Mouse (Mus musculus): Measurements from ENCODE around the gene Ifit1bl2. TPM values are rescaled to one million over a fixed set of nuclear protein-coding genes. Genes with fewer than 3 reads are reported as not detected.

Ifit1bl2 gene
- total and polyA plus RNA-seq, 3 experiments = 0.16 TPM; not detected in 2

GRCm38 (mm10) chr19:34577121-34577520, 63.4 kb downstream of the Ifit1bl2 start:
- ATAC-seq (ENCODE audit: extremely low read depth, insufficient number of reproducible peaks, low FRiP score, poor library complexity, severe bottlenecking) (no peak), DNase-seq (ENCODE audit: low spot score) (no peak)
- Histone ChIP-seq H3K9me3 (replicated peaks) (no peaks in the 10 kb centered on the region), H3K36me3 (replicated peaks) (no peaks in the 10 kb centered on the region), H3K4me1 (ENCODE audit: insufficient read depth, low read depth, low read length) (no peaks in the 10 kb centered on the region), H3K4me3 (ENCODE audit: low read depth, low read length) (no peak overlapping the region), H3K27me3 (ENCODE audit: insufficient read depth, low read length) (no peaks in the 10 kb centered on the region; the same call in none of the 2 replicates)
- TF ChIP-seq CTCF (IDR thresholded peaks at IDR 0.05; ENCODE audit: low read depth, low read length) = no peak
- no peak for TF ChIP-seq TAL1 (conservative IDR thresholded peaks at IDR 0.05; ENCODE audit: low read depth, low read length)
- TF ChIP-seq GATA2 (IDR thresholded peaks at IDR 0.05; ENCODE audit: borderline replicate concordance, low read depth, low read length) = no peak
- TF ChIP-seq GATA1 (IDR thresholded peaks at IDR 0.05; ENCODE audit: borderline replicate concordance, low read length) = no peak
- no peak for TF ChIP-seq POLR2AphosphoS5 (IDR thresholded peaks at IDR 0.05; ENCODE audit: insufficient replicate concordance, low read depth, low read length)

- DNase-seq (ENCODE audit: low spot score) = no peak
- H3K4me1 ChIP-seq (ENCODE audit: insufficient read depth, low read depth, low read length) = no peaks in the 10 kb centered on the region
- no peaks in the 10 kb centered on the region for H3K36me3 ChIP-seq (replicated peaks)
- TF ChIP-seq CTCF (IDR thresholded peaks at IDR 0.05; ENCODE audit: low read depth, low read length) (no peak), POLR2AphosphoS5 (IDR thresholded peaks at IDR 0.05; ENCODE audit: insufficient replicate concordance, low read depth, low read length) (no peak)
- H3K9me3 ChIP-seq (replicated peaks) = no peaks in the 10 kb centered on the region
- H3K4me3 ChIP-seq (ENCODE audit: low read depth, low read length) = no peak overlapping the region
- no peak for ATAC-seq (ENCODE audit: extremely low read depth, insufficient number of reproducible peaks, low FRiP score, poor library complexity, severe bottlenecking)
- peaks cover 3% of the 10 kb centered on the region for H3K27me3 ChIP-seq (ENCODE audit: insufficient read depth, low read length)
Measured at GRCm38 (mm10) chr19:34573650-34574049, 66.9 kb downstream of the Ifit1bl2 start.

GRCm38 (mm10) chr19:34571080-34571479, 69.5 kb downstream of the Ifit1bl2 start:
- Histone ChIP-seq H3K4me1 (ENCODE audit: insufficient read depth, low read depth, low read length) (no peaks in the 10 kb centered on the region), H3K36me3 (replicated peaks) (no peaks in the 10 kb centered on the region), H3K27me3 (ENCODE audit: insufficient read depth, low read length) (peaks cover 3% of the 10 kb centered on the region), H3K4me3 (ENCODE audit: low read depth, low read length) (no peak overlapping the region), H3K9me3 (replicated peaks) (no peaks in the 10 kb centered on the region)
- ATAC-seq (ENCODE audit: extremely low read depth, insufficient number of reproducible peaks, low FRiP score, poor library complexity, severe bottlenecking) (no peak), DNase-seq (ENCODE audit: low spot score) (no peak)
- no peak for TF ChIP-seq TAL1 (conservative IDR thresholded peaks at IDR 0.05; ENCODE audit: low read depth, low read length)
- TF ChIP-seq CTCF (IDR thresholded peaks at IDR 0.05; ENCODE audit: low read depth, low read length) = no peak
- no peak for TF ChIP-seq GATA2 (IDR thresholded peaks at IDR 0.05; ENCODE audit: borderline replicate concordance, low read depth, low read length)
- no peak for TF ChIP-seq POLR2AphosphoS5 (IDR thresholded peaks at IDR 0.05; ENCODE audit: insufficient replicate concordance, low read depth, low read length)
- TF ChIP-seq GATA1 (IDR thresholded peaks at IDR 0.05; ENCODE audit: borderline replicate concordance, low read length) = no peak

GRCm38 (mm10) chr19:34569896-34570476, 70.6 kb downstream of the Ifit1bl2 start:
- TF ChIP-seq TAL1 (conservative IDR thresholded peaks at IDR 0.05; ENCODE audit: low read depth, low read length) (no peak), CTCF (IDR thresholded peaks at IDR 0.05; ENCODE audit: low read depth, low read length) (no peak), GATA1 (IDR thresholded peaks at IDR 0.05; ENCODE audit: borderline replicate concordance, low read length) (no peak), POLR2AphosphoS5 (IDR thresholded peaks at IDR 0.05; ENCODE audit: insufficient replicate concordance, low read depth, low read length) (no peak), GATA2 (IDR thresholded peaks at IDR 0.05; ENCODE audit: borderline replicate concordance, low read depth, low read length) (no peak)
- peaks cover 3% of the 10 kb centered on the region for H3K27me3 ChIP-seq (ENCODE audit: insufficient read depth, low read length)
- DNase-seq (ENCODE audit: low spot score) (no peak), ATAC-seq (ENCODE audit: extremely low read depth, insufficient number of reproducible peaks, low FRiP score, poor library complexity, severe bottlenecking) (no peak)
- H3K4me1 ChIP-seq (ENCODE audit: insufficient read depth, low read depth, low read length) = no peaks in the 10 kb centered on the region
- no peaks in the 10 kb centered on the region for H3K36me3 ChIP-seq (replicated peaks)
- H3K9me3 ChIP-seq (replicated peaks) = no peaks in the 10 kb centered on the region
- H3K4me3 ChIP-seq (ENCODE audit: low read depth, low read length) = no peak overlapping the region

GRCm38 (mm10) chr19:34568988-34569895, 71.3 kb downstream of the Ifit1bl2 start:
- Histone ChIP-seq H3K27me3 (ENCODE audit: insufficient read depth, low read length) (peaks cover 3% of the 10 kb centered on the region), H3K4me1 (ENCODE audit: insufficient read depth, low read depth, low read length) (no peaks in the 10 kb centered on the region), H3K9me3 (replicated peaks) (no peaks in the 10 kb centered on the region), H3K4me3 (ENCODE audit: low read depth, low read length) (no peak overlapping the region), H3K36me3 (replicated peaks) (no peaks in the 10 kb centered on the region)
- ATAC-seq (ENCODE audit: extremely low read depth, insufficient number of reproducible peaks, low FRiP score, poor library complexity, severe bottlenecking) (no peak), DNase-seq (ENCODE audit: low spot score) (no peak)
- TF ChIP-seq GATA2 (IDR thresholded peaks at IDR 0.05; ENCODE audit: borderline replicate concordance, low read depth, low read length) (no peak), TAL1 (conservative IDR thresholded peaks at IDR 0.05; ENCODE audit: low read depth, low read length) (no peak), GATA1 (IDR thresholded peaks at IDR 0.05; ENCODE audit: borderline replicate concordance, low read length) (no peak), CTCF (IDR thresholded peaks at IDR 0.05; ENCODE audit: low read depth, low read length) (no peak), POLR2AphosphoS5 (IDR thresholded peaks at IDR 0.05; ENCODE audit: insufficient replicate concordance, low read depth, low read length) (no peak)

Other genes starting within 250 kb of the Ifit1bl2 start
- gene Ch25h, start 165.6 kb downstream of the Ifit1bl2 start, total RNA-seq (2014; fragmentation: Nextera tagmentation) = not detected in 2 replicates
- gene Ch25h, start 165.6 kb downstream of the Ifit1bl2 start, total RNA-seq (2017) = 0.11 TPM in 1 of 2 replicates, not detected in the other
- gene Ch25h, start 165.6 kb downstream of the Ifit1bl2 start, polyA plus RNA-seq (2012) = not detected in 2 replicates
- gene Lipa, start 113.3 kb downstream of the Ifit1bl2 start, total RNA-seq (2014; fragmentation: Nextera tagmentation) = not detected in 2 replicates
- 0.12 and 0.22 TPM in 2 replicates for gene Lipa, start 113.3 kb downstream of the Ifit1bl2 start, total RNA-seq (2017)
- gene Lipa, start 113.3 kb downstream of the Ifit1bl2 start, polyA plus RNA-seq (2012) = not detected in 2 replicates
- gene Ifit2, start 90.0 kb downstream of the Ifit1bl2 start, total RNA-seq (2014; fragmentation: Nextera tagmentation) = 0.23 TPM in 1 of 2 replicates, not detected in the other
- 0.33 and 0.35 TPM in 2 replicates for gene Ifit2, start 90.0 kb downstream of the Ifit1bl2 start, total RNA-seq (2017)
- gene Ifit2, start 90.0 kb downstream of the Ifit1bl2 start, polyA plus RNA-seq (2012) = not detected in 2 replicates
- gene Ifit3, start 57.2 kb downstream of the Ifit1bl2 start, total RNA-seq (2014; fragmentation: Nextera tagmentation) = not detected in 2 replicates
- gene Ifit3, start 57.2 kb downstream of the Ifit1bl2 start, total RNA-seq (2017) = 0.60 TPM in 1 of 2 replicates, not detected in the other
- gene Ifit3, start 57.2 kb downstream of the Ifit1bl2 start, polyA plus RNA-seq (2012) = not detected in 2 replicates
- not detected in 2 replicates for gene Ifit1bl1, start 38.8 kb downstream of the Ifit1bl2 start, total RNA-seq (2014; fragmentation: Nextera tagmentation)
- 0.44 TPM in 1 of 2 replicates, not detected in the other for gene Ifit1bl1, start 38.8 kb downstream of the Ifit1bl2 start, total RNA-seq (2017)
- gene Ifit1bl1, start 38.8 kb downstream of the Ifit1bl2 start, polyA plus RNA-seq (2012) = not detected in 2 replicates
- gene Ifit3b, start 32.8 kb downstream of the Ifit1bl2 start, total RNA-seq (2014; fragmentation: Nextera tagmentation) = not detected in 2 replicates
- 0.06 TPM in 1 of 2 replicates, not detected in the other for gene Ifit3b, start 32.8 kb downstream of the Ifit1bl2 start, total RNA-seq (2017)
- gene Ifit3b, start 32.8 kb downstream of the Ifit1bl2 start, polyA plus RNA-seq (2012) = not detected in 2 replicates
- not detected in 2 replicates for gene Ifit1, start 128 bp upstream of the Ifit1bl2 start, total RNA-seq (2014; fragmentation: Nextera tagmentation)
- 0.05 and 0.12 TPM in 2 replicates for gene Ifit1, start 128 bp upstream of the Ifit1bl2 start, total RNA-seq (2017)
- gene Ifit1, start 128 bp upstream of the Ifit1bl2 start, polyA plus RNA-seq (2012) = not detected in 2 replicates
- gene Slc16a12, start 106.5 kb upstream of the Ifit1bl2 start, total RNA-seq (2014; fragmentation: Nextera tagmentation) = not detected in 2 replicates
- gene Slc16a12, start 106.5 kb upstream of the Ifit1bl2 start, total RNA-seq (2017) = 0.11 and 0.17 TPM in 2 replicates
- gene Slc16a12, start 106.5 kb upstream of the Ifit1bl2 start, polyA plus RNA-seq (2012) = not detected in 2 replicates
- gene Pank1, start 238.7 kb upstream of the Ifit1bl2 start, total RNA-seq (2014; fragmentation: Nextera tagmentation) = 22.1 and 22.8 TPM in 2 replicates
- gene Pank1, start 238.7 kb upstream of the Ifit1bl2 start, total RNA-seq (2017) = 15.3 and 19.9 TPM in 2 replicates
- 1.8 and 1.9 TPM in 2 replicates for gene Pank1, start 238.7 kb upstream of the Ifit1bl2 start, polyA plus RNA-seq (2012)